Mouse (Mus musculus): ENCODE data around the gene Rpap1.

- TF ChIP-seq CTCF (IDR thresholded peaks at IDR 0.05; ENCODE audit: low read depth) = no peak
- TF ChIP-seq EP300 (IDR thresholded peaks at IDR 0.05; ENCODE audit: low read depth) = no peak
These were observed 31.4 kb upstream of the Rpap1 start for GRCm38 (mm10) chr2:119818668-119819272.

Data from heart, postnatal 0 days (tissue).